Mouse (Mus musculus) heart, adult 2 months (tissue): ENCODE measurements around the gene Crot.

ENCODE experiments used
- CTCF ChIP-seq: fragments of 200-600 bp; IDR thresholded peaks from 2 replicates; pipeline ENCODE4 v1.8.1; 2022; ENCODE audit warnings: antibody characterized with exemption, mild to moderate bottlenecking, moderate library complexity
- EP300 ChIP-seq: fragments of 200-500 bp; IDR thresholded peaks from 2 replicates; pipeline ENCODE4 v1.6.1; 2011; ENCODE audit warnings: low read depth, low read length, control low read depth; ENCODE audit not compliant: insufficient read depth

- TF ChIP-seq EP300 (no peak), CTCF (no peak)
Measured at GRCm38 (mm10) chr5:9034535-9034934, 37.4 kb upstream of the Crot start.
